Mouse (Mus musculus) C2C12 (cell line): ENCODE measurements around the gene Sncg.

Source experiments
- CEBPB ChIP-seq: IDR thresholded peaks from one replicate; pipeline ENCODE4 v1.6.1; 2011; ENCODE audit warnings: low read depth, mild to moderate bottlenecking, control low read depth, moderate library complexity
- CTCF ChIP-seq: IDR thresholded peaks from one replicate; pipeline ENCODE4 v1.5.1; 2011; ENCODE audit not compliant: control insufficient read depth, insufficient read depth, insufficient read length
- FOSL1 ChIP-seq: IDR thresholded peaks from one replicate; pipeline ENCODE4 v1.8.0; 2011; ENCODE audit warnings: mild to moderate bottlenecking, low read length; ENCODE audit not compliant: poor library complexity, insufficient read depth, severe bottlenecking
- MYOD1 ChIP-seq: IDR thresholded peaks from one replicate; pipeline ENCODE4 v1.6.1; 2011; ENCODE audit warnings: low read depth; ENCODE audit not compliant: control insufficient read depth, insufficient read length
- USF1 ChIP-seq: IDR thresholded peaks from one replicate; pipeline ENCODE4 v1.6.1; 2011; ENCODE audit warnings: low read depth, mild to moderate bottlenecking, control low read depth, moderate library complexity

DNA sequence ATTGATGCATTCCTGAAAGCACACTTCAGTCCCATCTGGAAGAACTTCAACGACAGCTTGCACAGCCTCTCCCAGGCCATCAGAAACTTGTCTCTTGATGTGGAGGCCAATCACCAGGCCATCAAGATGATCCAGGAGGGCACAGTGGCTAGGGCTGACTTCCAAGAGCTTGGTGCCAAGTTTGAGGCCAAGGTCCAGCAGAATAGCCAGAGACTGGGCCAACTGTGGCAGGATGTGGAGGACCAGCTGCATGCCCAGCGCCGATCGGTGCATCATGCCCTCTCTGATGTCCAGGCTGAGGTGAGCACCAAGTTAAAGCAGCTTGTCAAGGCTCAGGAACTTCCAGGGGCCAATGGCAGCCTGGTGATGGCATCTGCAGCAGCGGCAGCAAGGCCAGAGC, 23.3 kb upstream of the Sncg start:
- TF ChIP-seq CTCF: no peak
- TF ChIP-seq FOSL1: no peak
- TF ChIP-seq USF1: no peak
- no peak for TF ChIP-seq CEBPB
- no peak for TF ChIP-seq MYOD1
